ENCODE assay signal across 10 mouse cellular contexts in the genomic region with DNA sequence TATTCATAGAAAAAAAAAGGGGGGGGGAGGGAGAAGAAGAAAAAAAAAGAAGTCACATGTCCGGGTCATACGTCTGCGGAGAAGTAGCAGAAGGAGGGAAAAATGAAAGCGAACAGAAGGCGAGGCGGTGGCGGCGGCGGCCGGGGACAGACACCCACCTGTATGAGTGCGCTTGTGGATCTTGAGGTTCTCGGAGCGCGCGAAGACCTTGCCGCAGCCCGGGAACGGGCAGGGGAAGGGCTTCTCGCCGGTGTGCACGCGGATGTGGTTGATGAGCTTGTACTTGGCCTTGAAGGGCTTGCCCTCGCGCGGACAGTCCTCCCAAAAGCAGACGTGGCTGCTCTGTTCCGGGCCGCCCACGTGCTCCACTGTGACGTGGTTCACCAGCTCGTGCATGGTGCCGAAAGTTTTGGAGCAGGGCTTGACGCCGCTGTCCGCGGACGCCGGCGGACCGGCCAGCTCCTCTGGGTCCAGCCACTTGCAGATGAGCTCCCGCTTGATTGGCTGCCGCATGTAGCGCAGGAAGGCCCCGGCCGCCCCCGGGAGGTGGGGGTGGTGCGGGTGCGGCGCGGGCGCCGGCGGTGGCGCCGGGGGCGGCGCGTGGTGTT. TPM values are rescaled to one million over a fixed set of nuclear protein-coding genes. Genes with fewer than 3 reads are reported as not detected.
A peak's percentile ranks its signal among the peaks of the same experiment; 100 is the strongest.
DNase-seq lines count a peak whose midpoint lies in the region; ATAC-seq and TF ChIP-seq lines count a peak whose summit lies in the region.
"Not testable (repeated sequence)": the region's sequence is repeated elsewhere in the genome, so short reads cannot be mapped to it uniquely, and the experiment has no call there.
"Had no signal": no experiment of that assay in that cellular context is flagged by ENCODE, and none has a peak within 500 bp of the region (broad histone marks: within the 10 kb centered on the region; RNA-seq: fewer than 3 reads in every experiment).

No protein-coding gene starts in this region.

- not testable (repeated sequence) for H3K4me3 ChIP-seq in C2C12 (ENCODE audit: insufficient read depth, poor library complexity, severe bottlenecking)
- peak overlapping the region; percentile 57 for H3K4me3 ChIP-seq in bone marrow macrophage, adult 2 months (ENCODE audit: insufficient read depth, low read length)
- H3K4me3 ChIP-seq in embryonic facial prominence, embryonic 10.5 days, result peak overlapping the region; percentile 72
- peak overlapping the region; percentile 41 for H3K4me3 ChIP-seq in intestine, embryonic 14.5 days (ENCODE audit: low read depth, low read length)
- H3K4me3 ChIP-seq in limb, embryonic 15.5 days, result peak overlapping the region; percentile 53
- peak overlapping the region; percentile 66 for H3K4me3 ChIP-seq in midbrain, embryonic 12.5 days

- DNase-seq in embryonic facial prominence, embryonic 10.5 days (ENCODE audit: low spot score), result peak; percentile 79
- peak; percentile 39 to 49 for DNase-seq in heart, adult 18-20 months
- DNase-seq in intestine, embryonic 14.5 days (ENCODE audit: low spot score), result peak; percentile 76
- peak; percentile 31 for DNase-seq in right cerebral cortex, postnatal 25 days

- peak; percentile 59 for ATAC-seq in intestine, embryonic 14.5 days (replicated peaks; ENCODE audit: low FRiP score, low TSS enrichment, low read depth)
- ATAC-seq in limb, embryonic 15.5 days (ENCODE audit: insufficient number of reproducible peaks, low FRiP score, low TSS enrichment, low read depth), result 0 out of 2 replicates have a peak, but pooled peaks have one; percentile 37
- ATAC-seq in midbrain, embryonic 12.5 days (ENCODE audit: low FRiP score, low read depth), result peak; percentile 36

- H3ac ChIP-seq in C2C12 (ENCODE audit: control insufficient read depth, insufficient read length, low read depth), result peak overlapping the region; percentile 91

- H3K9me3 ChIP-seq in embryonic facial prominence, embryonic 10.5 days; intestine, embryonic 14.5 days (ENCODE audit: control insufficient read depth, low read length); limb, embryonic 15.5 days; midbrain, embryonic 12.5 days: not testable (repeated sequence)

- H3K4me1 ChIP-seq in bone marrow macrophage, adult 2 months (ENCODE audit: control insufficient read depth, insufficient read depth, low read length), result not testable (repeated sequence)
- peaks cover 47% of the 10 kb centered on the region for H3K4me1 ChIP-seq in embryonic facial prominence, embryonic 10.5 days
- peaks cover 11% of the 10 kb centered on the region; the same call in 1 of the 2 replicates for H3K4me1 ChIP-seq in intestine, embryonic 14.5 days (replicated peaks; ENCODE audit: control insufficient read depth, insufficient read depth, low read length)
- H3K4me1 ChIP-seq in limb, embryonic 15.5 days, result peaks cover 31% of the 10 kb centered on the region
- peaks cover 33% of the 10 kb centered on the region for H3K4me1 ChIP-seq in midbrain, embryonic 12.5 days

- not testable (repeated sequence) for TF ChIP-seq POLR2A in bone marrow macrophage, adult 2 months (IDR thresholded peaks at IDR 0.05; ENCODE audit: borderline replicate concordance, low read depth, low read length)

- H3K79me2 ChIP-seq in C2C12 (ENCODE audit: control insufficient read depth, insufficient read depth), result not testable (repeated sequence)

- H3K27me3 ChIP-seq in C2C12 (ENCODE audit: control insufficient read depth, insufficient read depth, insufficient read length), result not testable (repeated sequence)
- H3K27me3 ChIP-seq in embryonic facial prominence, embryonic 10.5 days (replicated peaks; ENCODE audit: low read depth, poor library complexity, severe bottlenecking), result peaks cover 98% of the 10 kb centered on the region
- H3K27me3 ChIP-seq in intestine, embryonic 14.5 days (replicated peaks; ENCODE audit: control insufficient read depth, insufficient read depth, low read length), result peaks cover 94% of the 10 kb centered on the region
- H3K27me3 ChIP-seq in limb, embryonic 15.5 days, result peaks cover 83% of the 10 kb centered on the region
- H3K27me3 ChIP-seq in midbrain, embryonic 12.5 days, result peaks cover 87% of the 10 kb centered on the region

- not testable (repeated sequence) for H3K27ac ChIP-seq in bone marrow macrophage, adult 2 months (ENCODE audit: insufficient read depth, low read depth, low read length); intestine, embryonic 14.5 days (ENCODE audit: low read depth)
- peak overlapping the region; percentile 87 for H3K27ac ChIP-seq in embryonic facial prominence, embryonic 10.5 days (replicated peaks)
- peak overlapping the region; percentile 33; the same call in 1 of the 2 replicates for H3K27ac ChIP-seq in limb, embryonic 15.5 days
- H3K27ac ChIP-seq in midbrain, embryonic 12.5 days (replicated peaks), result peak overlapping the region; percentile 96

- peak overlapping the region; percentile 70 for H3K4me2 ChIP-seq in intestine, embryonic 14.5 days (ENCODE audit: low read length)
- peak overlapping the region; percentile 96 for H3K4me2 ChIP-seq in limb, embryonic 15.5 days
- H3K4me2 ChIP-seq in midbrain, embryonic 12.5 days (replicated peaks), result peak overlapping the region; percentile 78

- H3K9ac ChIP-seq in intestine, embryonic 14.5 days (ENCODE audit: low read length), result 0 out of 2 replicates have a peak overlapping the region, but pooled peaks have one; percentile 14
- peak overlapping the region; percentile 33; the same call in 1 of the 2 replicates for H3K9ac ChIP-seq in limb, embryonic 15.5 days
- H3K9ac ChIP-seq in midbrain, embryonic 12.5 days (replicated peaks), result peak overlapping the region; percentile 84

- H3K36me3 ChIP-seq in C2C12 (ENCODE audit: control insufficient read depth, insufficient read depth); embryonic facial prominence, embryonic 10.5 days (replicated peaks); intestine, embryonic 14.5 days (ENCODE audit: control insufficient read depth, insufficient read depth, low read length); limb, embryonic 15.5 days; midbrain, embryonic 12.5 days: not testable (repeated sequence)

- TF ChIP-seq CTCF in C2C12 (IDR thresholded peaks at IDR 0.05; ENCODE audit: control insufficient read depth, insufficient read depth, insufficient read length); bone marrow macrophage, adult 2 months (IDR thresholded peaks at IDR 0.05; ENCODE audit: low read depth, low read length): not testable (repeated sequence)

- under 1% methylated on average over 58 of the region's 58 CpGs for WGBS in embryonic facial prominence, embryonic 10.5 days
- 2% methylated on average over 53 of the region's 58 CpGs for WGBS in intestine, embryonic 14.5 days
- WGBS in limb, embryonic 15.5 days, result under 1% methylated on average over 58 of the region's 58 CpGs
- under 1% methylated on average over 52 of the region's 58 CpGs for WGBS in midbrain, embryonic 12.5 days

- H3K79me3 ChIP-seq in C2C12 (ENCODE audit: low read depth), result not testable (repeated sequence)

RNA-seq across cellular contexts. Expression of a gene that starts 1.6 kb away (rescaled TPM):
- 0.76 TPM for polyA plus RNA-seq in C2C12 (2012; fragmentation: generic; extraction: Trizol)
- not detected in 2 replicates for polyA plus RNA-seq in bone marrow macrophage, adult 2 months (2012; ENCODE audit: insufficient read depth, insufficient read length, missing spikeins)
- 6.2 and 6.9 TPM in 2 replicates for polyA plus RNA-seq in embryonic facial prominence, embryonic 10.5 days (2016; fragmentation: Nextera tagmentation; extraction: Ambion mirVana)
- not detected for total RNA-seq in heart, adult 18-20 months (2021)
- polyA plus RNA-seq in intestine, embryonic 14.5 days (2014; fragmentation: Nextera tagmentation; extraction: Ambion mirVana), result not detected in 2 replicates
- polyA plus RNA-seq in limb, embryonic 15.5 days (2015; fragmentation: Nextera tagmentation; extraction: Ambion mirVana), result 0.46 and 0.52 TPM in 2 replicates
- polyA plus RNA-seq in midbrain, embryonic 12.5 days (2016; fragmentation: Nextera tagmentation; extraction: Ambion mirVana), result 15.7 and 30.2 TPM in 2 replicates
- total RNA-seq: heart, postnatal 14 days had no signal

RNA-seq across cellular contexts. Expression of a gene that starts 11.4 kb away (rescaled TPM):
- polyA plus RNA-seq in C2C12 (2012; fragmentation: generic; extraction: Trizol), result 2.5 TPM
- polyA plus RNA-seq in bone marrow macrophage, adult 2 months (2012; ENCODE audit: insufficient read depth, insufficient read length, missing spikeins), result not detected in 2 replicates
- 2.2 and 2.4 TPM in 2 replicates for polyA plus RNA-seq in embryonic facial prominence, embryonic 10.5 days (2016; fragmentation: Nextera tagmentation; extraction: Ambion mirVana)
- not detected for total RNA-seq in heart, adult 18-20 months (2021)
- not detected in 2 replicates for polyA plus RNA-seq in intestine, embryonic 14.5 days (2014; fragmentation: Nextera tagmentation; extraction: Ambion mirVana)
- polyA plus RNA-seq in limb, embryonic 15.5 days (2015; fragmentation: Nextera tagmentation; extraction: Ambion mirVana), result 0.45 and 0.60 TPM in 2 replicates
- 14.2 and 21.1 TPM in 2 replicates for polyA plus RNA-seq in midbrain, embryonic 12.5 days (2016; fragmentation: Nextera tagmentation; extraction: Ambion mirVana)

RNA-seq across cellular contexts. Expression of a gene that starts 12.9 kb away (rescaled TPM):
- polyA plus RNA-seq in C2C12 (2012; fragmentation: generic; extraction: Trizol), result not detected
- not detected in 2 replicates for polyA plus RNA-seq in bone marrow macrophage, adult 2 months (2012; ENCODE audit: insufficient read depth, insufficient read length, missing spikeins)
- 0.50 and 0.56 TPM in 2 replicates for polyA plus RNA-seq in embryonic facial prominence, embryonic 10.5 days (2016; fragmentation: Nextera tagmentation; extraction: Ambion mirVana)
- total RNA-seq in heart, adult 18-20 months (2021), result not detected
- polyA plus RNA-seq in intestine, embryonic 14.5 days (2014; fragmentation: Nextera tagmentation; extraction: Ambion mirVana), result not detected in 2 replicates
- 0.14 TPM in 2 replicates for polyA plus RNA-seq in limb, embryonic 15.5 days (2015; fragmentation: Nextera tagmentation; extraction: Ambion mirVana)
- 1.7 and 2.6 TPM in 2 replicates for polyA plus RNA-seq in midbrain, embryonic 12.5 days (2016; fragmentation: Nextera tagmentation; extraction: Ambion mirVana)
- total RNA-seq: heart, postnatal 14 days had no signal

RNA-seq across cellular contexts. Expression of a gene that starts 26.5 kb away (rescaled TPM):
- not detected for polyA plus RNA-seq in C2C12 (2012; fragmentation: generic; extraction: Trizol)
- not detected in 2 replicates for polyA plus RNA-seq in bone marrow macrophage, adult 2 months (2012; ENCODE audit: insufficient read depth, insufficient read length, missing spikeins)
- polyA plus RNA-seq in embryonic facial prominence, embryonic 10.5 days (2016; fragmentation: Nextera tagmentation; extraction: Ambion mirVana), result 0.31 TPM in 1 of 2 replicates, not detected in the other
- total RNA-seq in heart, adult 18-20 months (2021), result not detected
- not detected in 2 replicates for polyA plus RNA-seq in intestine, embryonic 14.5 days (2014; fragmentation: Nextera tagmentation; extraction: Ambion mirVana)
- polyA plus RNA-seq in limb, embryonic 15.5 days (2015; fragmentation: Nextera tagmentation; extraction: Ambion mirVana), result not detected in 2 replicates
- 0.31 and 0.68 TPM in 2 replicates for polyA plus RNA-seq in midbrain, embryonic 12.5 days (2016; fragmentation: Nextera tagmentation; extraction: Ambion mirVana)
- total RNA-seq: heart, postnatal 14 days; left cerebral cortex, postnatal 10 days had no signal

Comparison
In these comparisons a context has a peak if more than half of its experiments do, and no peak if none do; other contexts are left out.
1. H3K9ac ChIP-seq: peak in every context shown above with its lines; median percentile 84 in midbrain, embryonic 12.5 days; 33 in limb, embryonic 15.5 days; 14 in intestine, embryonic 14.5 days.